Mouse (Mus musculus) liver, embryonic 14.5 days (tissue): ENCODE results near the gene Pif1. TPM values are rescaled to one million over a fixed set of nuclear protein-coding genes. Genes with fewer than 3 reads are reported as not detected.
A peak's percentile ranks its signal among the peaks of the same experiment; 100 is the strongest.

ENCODE experiments used
- ATAC-seq: fragments of 200-750 bp; cut with Nextera tagmentation; 2 replicates; pipeline ENCODE4 v1.8.0; 2017; ENCODE audit warnings: moderate number of reproducible peaks, mild to moderate bottlenecking, moderate library complexity; ENCODE audit not compliant: insufficient read depth
- DNase-seq, 3 experiments: peaks; one replicate each; pipeline ENCODE4 v3.0.0-alpha.2; 2012 to 2013; ENCODE audit warnings: low read depth in 3 of 3, low spot score in 3 of 3
- H3K27ac ChIP-seq: fragments of 300-500 bp; sonication (generic); 2 replicates; pipeline ENCODE4 v1.5.1; 2014; ENCODE audit warnings: moderate library complexity, mild to moderate bottlenecking, control low read depth, inconsistent platforms
- H3K27me3 ChIP-seq: fragments of 300-500 bp; sonication (generic); 2 replicates; pipeline ENCODE4 v1.6.1; 2014; ENCODE audit warnings: mild to moderate bottlenecking, low read length, moderate library complexity; ENCODE audit not compliant: control insufficient read depth, insufficient read depth
- H3K36me3 ChIP-seq: fragments of 300-500 bp; sonication (generic); replicated peaks from 2 replicates; pipeline ENCODE4 v1.6.1; 2014; ENCODE audit warnings: low read depth; ENCODE audit not compliant: control insufficient read depth, insufficient read depth
- H3K4me1 ChIP-seq, 2 experiments: fragments of 200-500 bp in 1 of 2; fragments of 300-500 bp in 1 of 2; sonication (generic) in 1 of 2; replicated peaks; 2 replicates each; pipeline ENCODE4 v1.6.1; 2012 to 2014; ENCODE audit warnings: antibody characterized with exemption in 1 of 2, inconsistent platforms in 1 of 2, low read length in 1 of 2; ENCODE audit not compliant: control insufficient read depth in 2 of 2, insufficient read depth in 2 of 2
- H3K4me2 ChIP-seq: fragments of 300-500 bp; sonication (generic); 2 replicates; pipeline ENCODE4 v1.6.1; 2014; ENCODE audit warnings: low read depth, mild to moderate bottlenecking, control low read depth, moderate library complexity
- H3K4me3 ChIP-seq, 2 experiments: fragments of 200-500 bp in 1 of 2; fragments of 300-500 bp in 1 of 2; sonication (generic) in 1 of 2; 2 replicates each; pipeline ENCODE4 v1.5.1; 2012 to 2014; ENCODE audit warnings: low read depth in 2 of 2, low read length in 2 of 2, mild to moderate bottlenecking in 2 of 2, control low read depth in 1 of 2, inconsistent platforms in 1 of 2, moderate library complexity in 1 of 2; ENCODE audit not compliant: insufficient read depth in 1 of 2
- H3K9ac ChIP-seq: fragments of 300-500 bp; sonication (generic); replicated peaks from 2 replicates; pipeline ENCODE4 v1.6.1; 2014; ENCODE audit warnings: mild to moderate bottlenecking, control low read depth, moderate library complexity
- H3K9me3 ChIP-seq: fragments of 300-500 bp; sonication (generic); 2 replicates; pipeline ENCODE4 v1.6.1; 2016; ENCODE audit warnings: low read length, mixed read lengths; ENCODE audit not compliant: control insufficient read depth
- CTCF ChIP-seq: IDR thresholded peaks from 2 replicates; pipeline ENCODE4 v1.5.1; 2016; ENCODE audit warnings: antibody characterized with exemption, low read depth, control low read depth
- EP300 ChIP-seq: IDR thresholded peaks from 2 replicates; pipeline ENCODE4 v1.6.1; 2016; ENCODE audit warnings: antibody characterized with exemption, low read depth
- WGBS: fragments of 180-500 bp; shearing (Covaris S2); extraction: QIAGEN DNeasy Blood & Tissue Kit; methylation state at CpG from one replicate; pipeline ENCODE4 v1.1.7; 2014; ENCODE audit not compliant: insufficient replicate concordance; 5-methylcytosine and 5-hydroxymethylcytosine counted together
- polyA plus RNA-seq, 2 experiments: library from polyadenylated mRNA; depleted of rRNA in 1 of 2; stranded (reverse) in 1 of 2; unstranded in 1 of 2; fragments of >200 nt; fragmentation: Nextera tagmentation in 1 of 2; extraction: Ambion mirVana in 1 of 2; gene quantifications; 2 replicates each; pipeline versions ENCODE4 v1.2.1 to v1.2.3; 2012 to 2014

Pif1 gene
- polyA plus RNA-seq, 2 experiments = 6.8 to 11.9 TPM

DNA sequence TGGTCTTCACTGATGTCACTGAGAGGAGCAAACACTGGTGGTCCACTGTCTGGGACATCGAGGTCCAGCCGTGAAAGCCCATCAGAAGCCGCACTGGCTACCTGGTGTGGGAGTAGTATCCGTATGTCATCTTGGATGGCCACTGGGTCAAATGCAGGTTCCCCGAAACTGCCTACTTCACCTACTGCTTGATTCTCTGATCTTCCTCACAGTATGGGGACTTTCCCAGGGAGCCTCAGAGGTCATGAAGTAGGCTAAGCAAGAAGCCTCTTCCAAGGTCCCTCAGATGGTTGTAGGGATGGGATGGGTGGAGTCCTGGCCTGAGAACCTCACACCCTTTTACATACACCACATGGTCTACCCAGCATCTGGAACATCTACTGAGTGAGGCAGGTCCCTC, 30.0 kb upstream of the Pif1 start:
- TF ChIP-seq CTCF = no peak
- no peak for TF ChIP-seq EP300
- Histone ChIP-seq H3K9me3 (no peaks in the 10 kb centered on the region), H3K4me2 (no peak overlapping the region), H3K4me1 (peaks cover 55 to 72% of the 10 kb centered on the region in 2 experiments), H3K27ac (peak overlapping the region; percentile 94), H3K9ac (peak overlapping the region; percentile 28; the same call in 1 of the 2 replicates), H3K36me3 (peaks cover 94% of the 10 kb centered on the region), H3K27me3 (no peaks in the 10 kb centered on the region), H3K4me3 (no peak overlapping the region)
- WGBS = 86% methylated on average over 5 of the region's 5 CpGs
- no peak for DNase-seq
- no peak for ATAC-seq

GRCm38 (mm10) chr9:65558806-65559205, 28.2 kb upstream of the Pif1 start:
- Histone ChIP-seq H3K4me1 (peaks cover 37 to 59% of the 10 kb centered on the region in 2 experiments), H3K36me3 (peaks cover 94% of the 10 kb centered on the region), H3K9ac (no peak overlapping the region), H3K27me3 (no peaks in the 10 kb centered on the region), H3K4me3 (no peak overlapping the region), H3K9me3 (no peaks in the 10 kb centered on the region), H3K4me2 (no peak overlapping the region), H3K27ac (no peak overlapping the region)
- ATAC-seq (no peak), DNase-seq (no peak)
- WGBS = 91% methylated on average over 6 of the region's 6 CpGs
- TF ChIP-seq EP300 (no peak), CTCF (no peak)

DNA sequence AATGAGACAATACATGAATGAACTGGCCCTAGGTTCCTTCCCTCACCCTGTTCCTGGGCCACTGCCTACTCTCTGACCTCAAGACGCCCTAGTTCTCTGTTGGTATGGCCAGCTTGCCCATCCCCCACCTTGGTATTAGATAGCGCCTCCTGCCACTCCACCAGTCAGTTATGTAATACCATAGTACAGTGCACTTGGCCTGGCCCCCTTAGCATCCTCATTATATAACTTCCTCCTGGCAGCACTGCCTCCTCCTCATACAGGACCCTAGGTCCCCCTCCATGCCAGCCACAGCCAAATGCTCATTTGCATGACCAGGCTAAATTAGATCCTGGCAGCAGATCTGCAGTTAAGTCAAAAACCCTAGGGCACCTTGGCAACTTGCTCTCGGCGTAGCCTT, 25.9 kb upstream of the Pif1 start:
- no peak for DNase-seq
- peaks cover 23 to 44% of the 10 kb centered on the region in 2 experiments for H3K4me1 ChIP-seq
- H3K27me3 ChIP-seq = no peaks in the 10 kb centered on the region
- no peak for ATAC-seq
- no peak overlapping the region for H3K4me3 ChIP-seq
- no peaks in the 10 kb centered on the region for H3K9me3 ChIP-seq
- H3K4me2 ChIP-seq = no peak overlapping the region
- H3K36me3 ChIP-seq = peaks cover 99% of the 10 kb centered on the region
- H3K9ac ChIP-seq = no peak overlapping the region
- no peak overlapping the region for H3K27ac ChIP-seq
- WGBS = 70% methylated on average over 4 of the region's 4 CpGs
- TF ChIP-seq EP300 (no peak), CTCF (no peak)

GRCm38 (mm10) chr9:65562081-65562506, 24.9 kb upstream of the Pif1 start:
- ATAC-seq (0 out of 2 replicates have a peak, but pooled peaks have one; percentile 18), DNase-seq (no peak)
- Histone ChIP-seq H3K27me3 (no peaks in the 10 kb centered on the region), H3K9me3 (no peaks in the 10 kb centered on the region), H3K4me3 (no peak overlapping the region), H3K36me3 (peaks cover 99% of the 10 kb centered on the region), H3K9ac (no peak overlapping the region), H3K4me1 (peaks cover 12 to 33% of the 10 kb centered on the region in 2 experiments), H3K27ac (no peak overlapping the region), H3K4me2 (no peak overlapping the region)
- WGBS = 71% methylated on average over 4 of the region's 4 CpGs
- TF ChIP-seq EP300 (no peak), CTCF (no peak)

DNA sequence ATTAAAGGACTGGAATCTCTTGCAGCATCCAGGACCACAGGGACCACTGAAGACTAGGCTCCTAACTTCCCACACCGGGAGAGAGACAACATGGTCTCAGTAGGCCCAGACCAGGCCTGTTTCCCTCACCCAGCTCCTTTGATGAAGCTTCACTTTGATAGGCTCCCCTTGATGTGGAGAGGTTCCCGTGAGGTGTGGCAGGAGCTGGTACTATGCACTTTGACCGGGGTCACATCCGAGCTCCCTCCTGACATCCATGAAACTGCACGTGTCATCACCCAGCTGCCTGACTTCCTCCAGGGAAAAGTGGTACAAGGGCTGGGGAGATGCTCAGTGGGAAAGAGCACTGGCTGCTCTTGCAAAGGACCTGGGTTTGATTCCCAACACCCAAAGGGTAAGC, 23.9 kb upstream of the Pif1 start:
- no peak overlapping the region for H3K27ac ChIP-seq
- no peak for DNase-seq
- H3K9me3 ChIP-seq = no peaks in the 10 kb centered on the region
- ATAC-seq = no peak
- no peak overlapping the region for H3K9ac ChIP-seq
- 88% methylated on average over 5 of the region's 5 CpGs for WGBS
- H3K4me3 ChIP-seq = no peak overlapping the region
- TF ChIP-seq CTCF = no peak
- TF ChIP-seq EP300 = no peak
- H3K4me1 ChIP-seq = peaks cover 5 to 23% of the 10 kb centered on the region in 2 experiments; a peak in 3 of 4 replicates
- no peak overlapping the region for H3K4me2 ChIP-seq
- no peaks in the 10 kb centered on the region for H3K27me3 ChIP-seq
- H3K36me3 ChIP-seq = peaks cover 99% of the 10 kb centered on the region
